Mouse (Mus musculus) hindbrain, embryonic 14.5 days (tissue): ENCODE measurements around the gene Rps4x. TPM values are rescaled to one million over a fixed set of nuclear protein-coding genes. Genes with fewer than 3 reads are reported as not detected.
"Not testable (repeated sequence)": the region's sequence is repeated elsewhere in the genome, so short reads cannot be mapped to it uniquely, and the experiment has no call there.

Source experiments
- ATAC-seq: fragments of 200-750 bp; cut with Nextera tagmentation; 2 replicates; pipeline ENCODE4 v1.8.0; 2017; ENCODE audit warnings: moderate number of reproducible peaks, mild to moderate bottlenecking, moderate TSS enrichment, moderate library complexity; ENCODE audit not compliant: low FRiP score
- DNase-seq: peaks from one replicate; pipeline ENCODE4 v3.0.0-alpha.2; 2015; ENCODE audit warnings: low spot score
- H3K27ac ChIP-seq: fragments of 300-500 bp; sonication (generic); 2 replicates; pipeline ENCODE4 v1.5.1; 2014; ENCODE audit warnings: mild to moderate bottlenecking, moderate library complexity
- H3K27me3 ChIP-seq: fragments of 300-500 bp; sonication (generic); 2 replicates; pipeline ENCODE4 v1.6.1; 2014; ENCODE audit warnings: mild to moderate bottlenecking, low read length, mixed read lengths; ENCODE audit not compliant: control insufficient read depth, insufficient read depth
- H3K36me3 ChIP-seq: fragments of 300-500 bp; sonication (generic); replicated peaks from 2 replicates; pipeline ENCODE4 v1.6.1; 2014; ENCODE audit not compliant: control insufficient read depth, insufficient read depth
- H3K4me1 ChIP-seq: fragments of 300-500 bp; sonication (generic); replicated peaks from 2 replicates; pipeline ENCODE4 v1.6.1; 2014; ENCODE audit warnings: antibody characterized with exemption, low read length, mixed read lengths; ENCODE audit not compliant: control insufficient read depth, insufficient read depth
- H3K4me2 ChIP-seq: fragments of 300-500 bp; sonication (generic); replicated peaks from 2 replicates; pipeline ENCODE4 v1.6.1; 2014; ENCODE audit warnings: mild to moderate bottlenecking, moderate library complexity
- H3K4me3 ChIP-seq: fragments of 300-500 bp; sonication (generic); replicated peaks from 2 replicates; pipeline ENCODE4 v1.5.1; 2014; ENCODE audit warnings: mild to moderate bottlenecking, low read length
- H3K9ac ChIP-seq: fragments of 300-500 bp; sonication (generic); 2 replicates; pipeline ENCODE4 v1.6.1; 2014
- H3K9me3 ChIP-seq: fragments of 300-500 bp; sonication (generic); 2 replicates; pipeline ENCODE4 v1.6.1; 2016; ENCODE audit warnings: low read length; ENCODE audit not compliant: control insufficient read depth
- WGBS: fragments of 180-500 bp; shearing (Covaris S2); extraction: QIAGEN DNeasy Blood & Tissue Kit; methylation state at CpG from one replicate; pipeline ENCODE4 v1.1.7; 2014; 5-methylcytosine and 5-hydroxymethylcytosine counted together
- polyA plus RNA-seq: library from polyadenylated mRNA; unstranded; fragments of >200 nt; fragmentation: Nextera tagmentation; extraction: Ambion mirVana; gene quantifications from 2 replicates; pipeline ENCODE4 v1.2.1, GENCODE M21; 2014

The Rps4x gene
- polyA plus RNA-seq = 408 and 462 TPM in 2 replicates

DNA sequence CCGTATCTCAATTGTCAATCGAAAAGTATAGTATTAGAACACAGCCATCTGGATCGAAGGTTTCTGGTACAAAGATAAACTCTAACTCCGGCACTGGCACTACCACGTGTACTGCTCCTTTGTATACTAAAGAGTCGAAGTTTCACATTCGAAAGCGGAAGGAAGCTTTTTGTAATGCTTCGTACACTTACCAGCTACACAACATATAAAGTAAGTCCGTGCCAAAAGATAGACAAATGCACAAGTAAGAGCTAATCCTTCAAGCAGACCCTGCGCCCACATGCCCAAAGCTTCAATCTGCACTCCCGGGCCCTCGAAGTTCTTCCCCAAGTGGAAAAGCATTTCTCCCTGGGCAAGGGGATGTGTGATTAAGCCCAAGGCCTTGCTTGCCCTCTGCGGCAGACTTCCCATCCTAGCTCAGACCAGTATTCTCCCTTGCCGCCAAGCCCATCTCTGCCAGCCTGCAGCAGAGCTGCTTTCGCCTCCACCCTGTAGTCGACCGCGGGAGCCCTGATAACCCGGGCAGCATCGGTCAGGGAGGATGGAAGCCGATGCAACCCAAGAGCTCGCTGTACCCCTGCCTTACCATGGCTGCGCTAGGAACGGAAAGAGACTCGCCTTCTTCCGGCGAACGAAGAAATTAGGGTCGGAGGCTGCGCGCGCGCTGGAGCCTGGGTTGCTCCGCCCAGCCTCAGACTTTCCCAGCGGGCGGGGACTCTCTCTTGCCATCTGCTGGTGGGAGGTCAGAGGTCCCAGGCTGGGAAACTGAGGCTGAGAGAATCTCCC is at the start of gene Rps4x:
Gene Rps4x (minus strand): TSS at position 683 of the 786 bp plus-strand sequence.
- peak within 1 kb of the TSS; percentile 88 for H3K27ac ChIP-seq
- H3K4me2 ChIP-seq = peak within 1 kb of the TSS; percentile 71
- H3K4me1 ChIP-seq = no peaks in the 10 kb centered on the region
- ATAC-seq = peak; percentile 93
- H3K27me3 ChIP-seq = no peaks in the 10 kb centered on the region
- peaks cover 18% of the 10 kb centered on the region for H3K36me3 ChIP-seq
- peak; percentile 79 for DNase-seq
- WGBS = 21% methylated on average over 37 of the region's 37 CpGs
- no peaks in the 10 kb centered on the region for H3K9me3 ChIP-seq
- peak within 1 kb of the TSS; percentile 80 for H3K9ac ChIP-seq
- H3K4me3 ChIP-seq = peak within 1 kb of the TSS; percentile 57

- 23% methylated on average over 1 of the region's 1 CpGs for WGBS
- H3K4me1 ChIP-seq = no peaks in the 10 kb centered on the region
Measured at GRCm38 (mm10) chrX:102219126-102219525, 29.9 kb upstream of the Rps4x start.

DNA sequence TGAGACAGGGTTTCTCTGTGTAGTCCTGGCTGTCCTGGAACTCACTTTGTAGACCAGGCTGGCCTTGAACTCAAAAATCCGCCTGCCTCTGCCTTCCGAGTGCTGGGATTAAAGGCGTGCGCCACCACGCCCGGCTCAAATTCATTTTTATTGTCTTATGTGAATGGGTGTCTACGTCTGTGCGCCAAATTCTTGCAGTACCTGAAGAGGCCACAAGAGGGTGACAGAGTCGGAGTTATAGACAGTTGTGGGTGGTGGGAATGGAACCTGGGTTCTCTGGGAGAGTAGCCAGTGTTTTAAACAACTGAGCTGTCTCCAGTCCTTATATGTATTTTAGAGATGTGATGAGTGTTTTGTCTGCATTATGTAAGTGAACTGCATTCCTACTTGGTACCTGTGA is 26.2 kb upstream of the Rps4x start:
- not testable (repeated sequence) for H3K4me1 ChIP-seq, H3K9ac ChIP-seq, H3K4me2 ChIP-seq, DNase-seq, H3K4me3 ChIP-seq, H3K27me3 ChIP-seq, ATAC-seq, H3K27ac ChIP-seq, H3K9me3 ChIP-seq, H3K36me3 ChIP-seq
- WGBS = 38% methylated on average over 9 of the region's 9 CpGs

More at GRCm38 (mm10) chrX:102219126-102219525, 29.9 kb upstream of the Rps4x start:
- Histone ChIP-seq H3K4me2 (no peak overlapping the region), H3K27me3 (no peaks in the 10 kb centered on the region), H3K4me3 (no peak overlapping the region), H3K9ac (no peak overlapping the region), H3K27ac (no peak overlapping the region), H3K9me3 (no peaks in the 10 kb centered on the region), H3K36me3 (no peaks in the 10 kb centered on the region)
- ATAC-seq (no peak), DNase-seq (peak; percentile 50)

DNA sequence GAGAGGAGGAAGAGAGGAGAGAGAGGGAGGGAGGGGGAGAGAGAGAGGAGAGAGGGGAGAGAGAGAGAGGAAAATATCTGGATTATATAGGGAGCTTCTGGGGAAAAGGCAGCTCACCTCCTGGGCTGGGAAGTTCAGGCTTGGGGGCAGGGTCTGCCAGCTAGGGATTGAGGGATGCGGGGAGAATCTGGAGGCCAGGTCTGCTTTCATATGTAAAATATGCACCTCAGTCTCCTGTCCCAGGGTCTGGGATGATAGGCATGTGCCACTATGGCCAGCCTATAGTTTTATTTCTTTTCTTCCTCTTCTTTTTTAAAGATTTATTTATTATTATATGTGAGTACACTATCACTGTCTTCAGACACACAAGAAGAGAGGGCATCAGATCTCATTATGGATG is 1.6 kb upstream of the Rps4x start:
- Histone ChIP-seq H3K9ac (no peak overlapping the region), H3K9me3 (no peaks in the 10 kb centered on the region), H3K36me3 (peaks cover under 1% of the 10 kb centered on the region; the same call in 1 of the 2 replicates), H3K4me2 (no peak overlapping the region), H3K4me3 (no peak overlapping the region), H3K27me3 (no peaks in the 10 kb centered on the region), H3K27ac (no peak overlapping the region), H3K4me1 (no peaks in the 10 kb centered on the region)
- WGBS = 44% methylated on average over 1 of the region's 1 CpGs
- ATAC-seq = no peak
- DNase-seq = no peak

DNA sequence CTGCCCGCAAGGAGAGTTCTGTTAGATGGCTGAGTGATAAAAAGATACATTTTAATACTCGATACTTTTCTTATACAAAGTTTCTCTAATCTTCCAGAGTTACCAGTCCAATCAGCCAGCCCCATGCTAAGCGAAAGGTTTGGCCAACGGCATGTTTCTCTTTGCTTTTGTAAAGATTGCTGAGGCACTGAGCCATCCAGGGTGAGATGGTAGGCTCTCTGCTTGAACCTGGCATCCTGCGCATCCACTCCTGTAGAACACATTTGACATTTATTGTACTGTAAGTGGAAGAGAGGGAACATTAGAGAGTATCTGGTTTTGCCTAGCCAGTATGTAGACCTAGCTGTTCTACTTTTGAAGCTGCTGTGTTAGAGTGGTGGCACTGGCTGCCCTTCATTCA is 387 bp upstream of the Rps4x start:
- Histone ChIP-seq H3K4me2 (0 out of 2 replicates have a peak overlapping the region, but pooled peaks have one; percentile 17), H3K27ac (no peak overlapping the region), H3K9me3 (no peaks in the 10 kb centered on the region), H3K9ac (no peak overlapping the region), H3K27me3 (no peaks in the 10 kb centered on the region), H3K4me1 (no peaks in the 10 kb centered on the region), H3K36me3 (peaks cover 11% of the 10 kb centered on the region), H3K4me3 (no peak overlapping the region)
- no peak for ATAC-seq
- no peak for DNase-seq
- 56% methylated on average over 5 of the region's 5 CpGs for WGBS

- DNase-seq (no peak), ATAC-seq (no peak)
- Histone ChIP-seq H3K9me3 (no peaks in the 10 kb centered on the region), H3K4me2 (peak overlapping the region; percentile 71), H3K27ac (no peak overlapping the region), H3K36me3 (peaks cover 32% of the 10 kb centered on the region), H3K4me3 (peak overlapping the region; percentile 57), H3K4me1 (no peaks in the 10 kb centered on the region), H3K27me3 (no peaks in the 10 kb centered on the region), H3K9ac (peak overlapping the region; percentile 32)
- 49% methylated on average over 11 of the region's 11 CpGs for WGBS
Measured at GRCm38 (mm10) chrX:102187023-102187699, 2.0 kb downstream of the Rps4x start.

DNA sequence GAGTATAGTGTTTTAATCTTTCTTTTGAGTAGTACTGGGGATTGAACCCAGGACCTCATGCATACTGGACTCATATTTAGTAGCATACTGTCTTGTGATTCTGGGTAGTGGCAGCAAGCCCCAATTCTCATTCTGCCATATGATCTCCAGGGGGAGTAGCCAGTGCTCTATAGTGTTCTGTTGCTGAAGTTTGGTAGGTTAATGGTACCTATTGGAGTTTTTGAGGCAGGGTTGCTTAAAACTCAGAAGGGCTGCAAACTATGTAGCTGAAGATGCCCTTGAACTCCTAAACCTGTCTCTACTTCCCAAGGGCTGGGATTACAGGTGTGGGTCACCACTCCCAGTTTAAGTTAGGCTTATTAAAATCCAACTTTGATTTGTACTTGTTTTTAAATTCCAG is 6.6 kb downstream of the Rps4x start:
- Histone ChIP-seq H3K9ac (no peak overlapping the region), H3K36me3 (peaks cover 32% of the 10 kb centered on the region), H3K4me2 (no peak overlapping the region), H3K4me1 (no peaks in the 10 kb centered on the region), H3K9me3 (no peaks in the 10 kb centered on the region), H3K4me3 (no peak overlapping the region), H3K27me3 (no peaks in the 10 kb centered on the region), H3K27ac (no peak overlapping the region)
- no peak for ATAC-seq
- DNase-seq = no peak

DNA sequence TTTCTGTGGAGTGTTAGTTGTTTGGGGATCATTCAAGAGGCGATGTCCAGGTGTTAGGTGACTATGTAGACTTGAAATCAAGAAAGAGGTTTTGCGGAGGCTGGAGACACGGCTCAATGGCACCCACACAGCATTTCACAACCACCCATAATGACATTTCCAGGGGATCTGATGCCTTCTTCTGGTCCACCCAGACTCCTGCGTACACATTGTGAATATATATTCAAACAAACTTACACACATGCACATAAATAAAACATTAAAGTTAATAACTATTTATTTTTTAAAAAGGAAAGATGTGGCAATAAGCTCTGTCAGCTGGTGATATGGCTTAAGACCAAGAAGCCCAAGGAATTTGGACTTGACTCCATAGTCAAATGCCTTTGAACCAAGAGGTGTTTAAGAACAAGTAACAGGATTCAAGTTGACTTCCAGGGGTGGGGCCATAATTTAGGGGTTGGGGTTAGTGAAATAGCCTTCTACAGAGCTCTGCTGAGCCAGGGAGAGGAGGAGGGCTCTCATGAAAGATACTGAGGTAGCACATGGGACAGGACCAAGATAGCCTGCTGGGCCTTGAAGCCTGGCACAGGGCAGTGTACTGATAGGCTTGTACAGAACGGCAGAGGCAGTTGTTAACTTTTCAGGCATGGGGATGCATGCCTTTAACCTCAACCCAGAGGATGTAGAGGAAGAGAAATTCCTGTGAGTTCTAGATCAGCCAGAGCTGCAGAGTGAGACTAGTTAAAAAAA is 13.5 kb downstream of the Rps4x start:
- WGBS = 88% methylated on average over 5 of the region's 5 CpGs
- ATAC-seq = no peak

GRCm38 (mm10) chrX:102170900-102171299 is 18.3 kb downstream of the Rps4x start:
- H3K4me1 ChIP-seq = no peaks in the 10 kb centered on the region
- H3K27me3 ChIP-seq = no peaks in the 10 kb centered on the region
- no peaks in the 10 kb centered on the region for H3K9me3 ChIP-seq
- WGBS = 66% methylated on average over 3 of the region's 3 CpGs
- H3K36me3 ChIP-seq = no peaks in the 10 kb centered on the region
- no peak overlapping the region for H3K4me3 ChIP-seq
- ATAC-seq = no peak
- no peak for DNase-seq
- H3K27ac ChIP-seq = no peak overlapping the region
- H3K4me2 ChIP-seq = no peak overlapping the region
- H3K9ac ChIP-seq = no peak overlapping the region

More for the DNA sequence above, 13.5 kb downstream of the Rps4x start:
- H3K9ac ChIP-seq = no peak overlapping the region
- no peaks in the 10 kb centered on the region for H3K4me1 ChIP-seq
- no peaks in the 10 kb centered on the region for H3K36me3 ChIP-seq
- H3K4me3 ChIP-seq = no peak overlapping the region
- H3K4me2 ChIP-seq = no peak overlapping the region
- no peak overlapping the region for H3K27ac ChIP-seq
- no peaks in the 10 kb centered on the region for H3K27me3 ChIP-seq
- no peaks in the 10 kb centered on the region for H3K9me3 ChIP-seq
- no peak for DNase-seq
